Mouse (Mus musculus) hindbrain, postnatal 0 days (tissue): ENCODE results near the gene Ptpre. TPM values are rescaled to one million over a fixed set of nuclear protein-coding genes. Genes with fewer than 3 reads are reported as not detected.

Experiments used
- ATAC-seq: fragments of 200-750 bp; cut with Nextera tagmentation; 2 replicates; pipeline ENCODE4 v1.8.0; 2017; ENCODE audit warnings: mild to moderate bottlenecking, moderate TSS enrichment, moderate library complexity
- DNase-seq: peaks from one replicate; pipeline ENCODE4 v3.0.0-alpha.2; 2015; ENCODE audit warnings: low spot score
- H3K27ac ChIP-seq: fragments of 300-500 bp; sonication (generic); 2 replicates; pipeline ENCODE4 v1.5.1; 2014; ENCODE audit warnings: mild to moderate bottlenecking
- H3K27me3 ChIP-seq: fragments of 300-500 bp; sonication (generic); 2 replicates; pipeline ENCODE4 v1.6.1; 2014; ENCODE audit warnings: low read length, mixed read lengths; ENCODE audit not compliant: insufficient read depth
- H3K36me3 ChIP-seq: fragments of 300-500 bp; sonication (generic); 2 replicates; pipeline ENCODE4 v1.6.1; 2014; ENCODE audit warnings: low read length, mixed read lengths; ENCODE audit not compliant: insufficient read depth
- H3K4me1 ChIP-seq: fragments of 300-500 bp; sonication (generic); 2 replicates; pipeline ENCODE4 v1.6.1; 2014; ENCODE audit warnings: antibody characterized with exemption, low read length, mixed read lengths; ENCODE audit not compliant: insufficient read depth
- H3K4me2 ChIP-seq: fragments of 300-500 bp; sonication (generic); 2 replicates; pipeline ENCODE4 v1.6.1; 2014; ENCODE audit warnings: low read depth, mild to moderate bottlenecking, low read length, moderate library complexity, mixed read lengths
- H3K4me3 ChIP-seq: fragments of 300-500 bp; sonication (generic); 2 replicates; pipeline ENCODE4 v1.5.1; 2014; ENCODE audit warnings: low read length
- H3K9ac ChIP-seq: fragments of 300-500 bp; sonication (generic); replicated peaks from 2 replicates; pipeline ENCODE4 v1.6.1; 2014; ENCODE audit warnings: mild to moderate bottlenecking, low read length, moderate library complexity, mixed read lengths
- H3K9me3 ChIP-seq: fragments of 300-500 bp; sonication (generic); 2 replicates; pipeline ENCODE4 v1.6.1; 2016; ENCODE audit warnings: low read length, mixed read lengths
- CTCF ChIP-seq: IDR thresholded peaks from 2 replicates; pipeline ENCODE4 v1.5.1; 2016; ENCODE audit warnings: antibody characterized with exemption, control low read depth, low read depth
- WGBS: fragments of 180-500 bp; shearing (Covaris S2); extraction: QIAGEN DNeasy Blood & Tissue Kit; methylation state at CpG from one replicate; pipeline ENCODE4 v1.1.7; 2014; 5-methylcytosine and 5-hydroxymethylcytosine counted together
- polyA plus RNA-seq: library from polyadenylated mRNA; unstranded; fragments of >200 nt; fragmentation: Nextera tagmentation; extraction: Ambion mirVana; gene quantifications from 2 replicates; pipeline ENCODE4 v1.2.1, GENCODE M21; 2015
- total RNA-seq: library from RNA; depleted of rRNA; stranded (reverse); fragments of >200 nt; gene quantifications from 2 replicates; pipeline ENCODE4 v1.2.3, GENCODE M21; 2014

Ptpre gene
- total and polyA plus RNA-seq, 2 experiments from 2014 or later = 8.2 to 12.4 TPM

GRCm38 (mm10) chr7:135655113-135655512 lies 117.8 kb downstream of the Ptpre start:
- no peak overlapping the region for H3K4me2 ChIP-seq
- H3K4me1 ChIP-seq = no peaks in the 10 kb centered on the region
- ATAC-seq (no peak), DNase-seq (no peak)
- no peak overlapping the region for H3K27ac ChIP-seq
- H3K27me3 ChIP-seq = no peaks in the 10 kb centered on the region
- WGBS = 82% methylated on average over 4 of the region's 4 CpGs
- no peak for TF ChIP-seq CTCF
- H3K9me3 ChIP-seq = no peaks in the 10 kb centered on the region
- peaks cover 2% of the 10 kb centered on the region; the same call in 1 of the 2 replicates for H3K36me3 ChIP-seq
- no peak overlapping the region for H3K4me3 ChIP-seq
- no peak overlapping the region for H3K9ac ChIP-seq

- H3K4me2 ChIP-seq = no peak overlapping the region
- H3K36me3 ChIP-seq = peaks cover 2% of the 10 kb centered on the region; the same call in 1 of the 2 replicates
- no peak overlapping the region for H3K9ac ChIP-seq
- TF ChIP-seq CTCF = no peak
- H3K4me3 ChIP-seq = no peak overlapping the region
- no peaks in the 10 kb centered on the region for H3K9me3 ChIP-seq
- no peaks in the 10 kb centered on the region for H3K4me1 ChIP-seq
- H3K27ac ChIP-seq = no peak overlapping the region
- ATAC-seq = no peak
- DNase-seq = no peak
- no peaks in the 10 kb centered on the region for H3K27me3 ChIP-seq
- WGBS = 89% methylated on average over 7 of the region's 7 CpGs
These were observed 120.9 kb downstream of the Ptpre start for GRCm38 (mm10) chr7:135658150-135658549.

GRCm38 (mm10) chr7:135659314-135659935 lies 122.1 kb downstream of the Ptpre start:
- H3K4me3 ChIP-seq = no peak overlapping the region
- DNase-seq (no peak), ATAC-seq (no peak)
- no peaks in the 10 kb centered on the region for H3K9me3 ChIP-seq
- no peak overlapping the region for H3K27ac ChIP-seq
- H3K4me2 ChIP-seq = no peak overlapping the region
- H3K4me1 ChIP-seq = no peaks in the 10 kb centered on the region
- TF ChIP-seq CTCF = no peak
- WGBS = 90% methylated on average over 5 of the region's 5 CpGs
- peaks cover 2% of the 10 kb centered on the region; the same call in 1 of the 2 replicates for H3K36me3 ChIP-seq
- H3K27me3 ChIP-seq = no peaks in the 10 kb centered on the region
- no peak overlapping the region for H3K9ac ChIP-seq

GRCm38 (mm10) chr7:135660314-135660713 lies 123.0 kb downstream of the Ptpre start:
- H3K4me3 ChIP-seq = no peak overlapping the region
- ATAC-seq = no peak
- H3K9me3 ChIP-seq = no peaks in the 10 kb centered on the region
- H3K9ac ChIP-seq = no peak overlapping the region
- H3K36me3 ChIP-seq = peaks cover 2% of the 10 kb centered on the region; the same call in 1 of the 2 replicates
- no peaks in the 10 kb centered on the region for H3K4me1 ChIP-seq
- H3K4me2 ChIP-seq = no peak overlapping the region
- no peaks in the 10 kb centered on the region for H3K27me3 ChIP-seq
- H3K27ac ChIP-seq = no peak overlapping the region
- no peak for TF ChIP-seq CTCF
- no peak for DNase-seq

- H3K27ac ChIP-seq = no peak overlapping the region
- no peaks in the 10 kb centered on the region for H3K4me1 ChIP-seq
- H3K4me3 ChIP-seq = no peak overlapping the region
- no peaks in the 10 kb centered on the region for H3K27me3 ChIP-seq
- 86% methylated on average over 7 of the region's 7 CpGs for WGBS
- no peak for ATAC-seq
- no peak overlapping the region for H3K4me2 ChIP-seq
- no peak for DNase-seq
- no peak for TF ChIP-seq CTCF
- H3K36me3 ChIP-seq = peaks cover 2% of the 10 kb centered on the region; the same call in 1 of the 2 replicates
- H3K9ac ChIP-seq = no peak overlapping the region
- H3K9me3 ChIP-seq = no peaks in the 10 kb centered on the region
These were observed 126.9 kb downstream of the Ptpre start for GRCm38 (mm10) chr7:135664211-135664610.

GRCm38 (mm10) chr7:135666314-135666713 lies 129.0 kb downstream of the Ptpre start:
- H3K4me2 ChIP-seq = no peak overlapping the region
- H3K36me3 ChIP-seq = no peaks in the 10 kb centered on the region
- H3K4me3 ChIP-seq = no peak overlapping the region
- ATAC-seq (no peak), DNase-seq (no peak)
- H3K9me3 ChIP-seq = no peaks in the 10 kb centered on the region
- H3K27me3 ChIP-seq = no peaks in the 10 kb centered on the region
- no peaks in the 10 kb centered on the region for H3K4me1 ChIP-seq
- WGBS = 89% methylated on average over 2 of the region's 2 CpGs
- H3K9ac ChIP-seq = no peak overlapping the region
- TF ChIP-seq CTCF = no peak
- H3K27ac ChIP-seq = no peak overlapping the region
